Mouse (Mus musculus) heart, postnatal 4 days (tissue): ENCODE measurements around the gene G430095P16Rik. TPM values are rescaled to one million over a fixed set of nuclear protein-coding genes. Genes with fewer than 3 reads are reported as not detected.

ENCODE experiments used
- DNase-seq: peaks from one replicate; pipeline ENCODE4 v3.0.0; 2021
- total RNA-seq, 2 experiments: library from RNA; stranded (reverse); gene quantifications; 2 replicates each; pipeline ENCODE4 v1.2.3; 2021

Gene G430095P16Rik
- total RNA-seq, 2 experiments from 2014 or later: 1.1 to 1.3 TPM

- no peak for DNase-seq
Observed at GRCm38 (mm10) chr8:84771941-84772378, 49.2 kb downstream of the G430095P16Rik start.

- no peak for DNase-seq
Observed at GRCm38 (mm10) chr8:84772628-84773027, 49.8 kb downstream of the G430095P16Rik start.

GRCm38 (mm10) chr8:84773304-84773703 is 50.5 kb downstream of the G430095P16Rik start:
- DNase-seq: no peak

GRCm38 (mm10) chr8:84773833-84774232 is 51.0 kb downstream of the G430095P16Rik start:
- DNase-seq: peak; percentile 84

GRCm38 (mm10) chr8:84774473-84774911 is 51.7 kb downstream of the G430095P16Rik start:
- DNase-seq: peak; percentile 72

- peak; percentile 40 for DNase-seq
Observed at GRCm38 (mm10) chr8:84775105-84775591, 52.3 kb downstream of the G430095P16Rik start.

GRCm38 (mm10) chr8:84775621-84776113 is 52.9 kb downstream of the G430095P16Rik start:
- DNase-seq: no peak

Other genes with a start within 250 kb of the G430095P16Rik start
- 10 to 100 TPM; 33.3 to 35.5 TPM for gene Ier2, start 60.2 kb upstream of the G430095P16Rik start, total RNA-seq
- gene Trmt1, start 36.7 kb upstream of the G430095P16Rik start, total RNA-seq: 10 to 100 TPM; 47.4 to 48.8 TPM
- 10 to 100 TPM; 65.0 to 68.7 TPM for gene Nacc1, start 35.1 kb upstream of the G430095P16Rik start, total RNA-seq
- 10 to 100 TPM in 1 of 2 experiments, 1 to 10 TPM in 1; 9.6 to 10.6 TPM for gene Lyl1, start 21.6 kb upstream of the G430095P16Rik start, total RNA-seq
- gene Nfix, start 77.3 kb downstream of the G430095P16Rik start, total RNA-seq: 100 to 1,000 TPM; 189 to 211 TPM
- gene Dand5, start 99.8 kb downstream of the G430095P16Rik start, total RNA-seq: 1 to 10 TPM; 3.4 to 3.6 TPM
- gene Gadd45gip1, start 108.5 kb downstream of the G430095P16Rik start, total RNA-seq: 10 to 100 TPM; 24.2 to 26.2 TPM
- 10 to 100 TPM; 90.9 to 91.8 TPM for gene Rad23a, start 117.7 kb downstream of the G430095P16Rik start, total RNA-seq
- gene Calr, start 123.9 kb downstream of the G430095P16Rik start, total RNA-seq: 100 to 1,000 TPM; 320 to 358 TPM
- gene Farsa, start 134.0 kb downstream of the G430095P16Rik start, total RNA-seq: 10 to 100 TPM; 36.3 to 37.0 TPM
- gene Syce2, start 149.1 kb downstream of the G430095P16Rik start, total RNA-seq: 10 to 100 TPM; 10.5 to 12.7 TPM
- 10 to 100 TPM; 29.7 to 33.0 TPM for gene Gcdh, start 170.9 kb downstream of the G430095P16Rik start, total RNA-seq
- gene Klf1, start 178.9 kb downstream of the G430095P16Rik start, total RNA-seq: under 1 TPM in 1 of 2 experiments, not detected in 1; 0.23 TPM
- 1 to 10 TPM; 6.0 to 7.1 TPM for gene Dnase2a, start 185.6 kb downstream of the G430095P16Rik start, total RNA-seq
- under 1 TPM; 0.09 to 0.24 TPM for gene Mast1, start 214.4 kb downstream of the G430095P16Rik start, total RNA-seq
- gene Rtbdn, start 224.0 kb downstream of the G430095P16Rik start, total RNA-seq: not detected
- 1 to 10 TPM in 1 of 2 experiments, not detected in 1; 1.5 TPM for gene Gm49661, start 246.4 kb downstream of the G430095P16Rik start, total RNA-seq
- gene Prdx2, start 246.6 kb downstream of the G430095P16Rik start, total RNA-seq: 100 to 1,000 TPM; 678 to 716 TPM
- gene Rnaseh2a, start 246.8 kb downstream of the G430095P16Rik start, total RNA-seq: 10 to 100 TPM; 61.8 to 69.1 TPM